Mouse (Mus musculus) liver, postnatal 0 days (tissue): ENCODE measurements around the gene Ephx1.

Experiments
- CTCF ChIP-seq: sonication (generic); IDR thresholded peaks from 2 replicates; pipeline ENCODE4 v1.5.1; 2016; ENCODE audit warnings: antibody characterized with exemption, low read depth
- EP300 ChIP-seq: IDR thresholded peaks from 2 replicates; pipeline ENCODE4 v1.6.1; 2016; ENCODE audit warnings: antibody characterized with exemption, low read depth, mild to moderate bottlenecking

GRCm38 (mm10) chr1:181050937-181051336 is 30.2 kb upstream of the Ephx1 start, which contains the start of gene 9130409I23Rik:
- TF ChIP-seq CTCF = no peak
- no peak for TF ChIP-seq EP300
